Mouse (Mus musculus) common myeloid progenitor, adult 5-6 weeks (primary cell): ENCODE data around the gene Cadps. TPM values are rescaled to one million over a fixed set of nuclear protein-coding genes. Genes with fewer than 3 reads are reported as not detected.

Experiments
- ATAC-seq: replicated peaks from 2 replicates; pipeline ENCODE4 v1.8.0; 2016; ENCODE audit warnings: low read depth, mild to moderate bottlenecking, moderate TSS enrichment, inconsistent platforms; ENCODE audit not compliant: poor library complexity, severe bottlenecking
- total RNA-seq: library from RNA; stranded (forward); fragments of 200-1000, 187-1606 nt; gene quantifications from 2 replicates; pipeline ENCODE4 v1.2.3, GENCODE M21; 2017

The Cadps gene
- total RNA-seq, 1 experiment from 2014 or later: not detected

DNA sequence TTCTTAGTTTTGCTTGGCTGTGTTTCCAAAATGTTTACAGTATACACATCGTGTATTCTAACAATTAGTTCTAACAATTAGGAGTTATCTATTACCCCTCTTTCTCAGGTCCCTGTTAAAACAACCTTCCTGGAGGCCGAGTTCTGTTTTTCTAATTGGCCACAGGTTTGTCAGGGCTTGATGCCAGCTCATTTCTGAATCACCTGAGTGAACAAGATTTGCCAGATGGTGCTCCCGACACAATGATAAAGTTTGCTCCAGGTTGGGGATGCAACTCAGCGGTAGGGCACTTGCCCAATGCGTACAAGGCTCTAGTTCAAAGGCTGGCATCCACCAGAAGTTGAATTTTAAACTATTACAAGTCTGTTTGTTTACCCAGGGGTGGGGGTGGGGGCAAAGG lies 417.7 kb downstream of the Cadps start:
- no peak for ATAC-seq

DNA sequence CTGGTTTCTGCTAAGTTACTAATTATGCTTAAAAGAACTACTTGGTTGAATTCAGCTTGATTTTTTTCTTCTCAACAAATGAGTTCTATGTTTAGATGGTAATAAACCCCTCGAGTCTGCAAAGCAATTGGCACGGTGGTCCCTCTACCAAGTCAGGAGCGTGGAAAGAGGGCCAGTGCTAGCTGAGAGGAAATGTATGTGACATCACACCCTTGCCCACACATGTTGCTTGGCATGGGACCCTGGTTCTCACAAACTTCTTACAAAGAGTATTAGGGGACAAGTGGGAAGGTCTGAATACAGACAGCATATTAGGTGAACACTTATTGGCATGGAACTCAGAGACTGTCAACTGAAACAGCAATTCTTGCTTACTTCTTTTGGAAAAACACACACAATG lies 418.2 kb downstream of the Cadps start:
- ATAC-seq: no peak

DNA sequence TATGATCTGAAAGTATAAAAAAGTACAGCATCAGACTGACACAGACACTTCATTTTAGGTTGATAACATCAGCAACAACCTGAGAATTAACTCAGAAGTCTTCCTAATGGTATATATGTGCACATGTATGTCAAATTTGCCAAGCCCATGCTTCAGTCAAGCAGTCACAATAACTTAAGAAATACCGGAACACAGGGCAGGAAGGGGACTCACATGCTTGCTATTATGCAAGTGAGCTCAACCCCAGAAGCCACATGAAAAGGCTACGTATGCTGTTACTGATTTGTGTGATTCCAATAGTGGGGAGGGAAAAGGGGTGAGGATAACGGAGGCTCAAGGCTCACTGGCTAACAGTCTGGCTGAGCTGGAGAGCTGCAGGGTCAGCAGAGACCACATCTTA lies 418.8 kb downstream of the Cadps start:
- no peak for ATAC-seq

DNA sequence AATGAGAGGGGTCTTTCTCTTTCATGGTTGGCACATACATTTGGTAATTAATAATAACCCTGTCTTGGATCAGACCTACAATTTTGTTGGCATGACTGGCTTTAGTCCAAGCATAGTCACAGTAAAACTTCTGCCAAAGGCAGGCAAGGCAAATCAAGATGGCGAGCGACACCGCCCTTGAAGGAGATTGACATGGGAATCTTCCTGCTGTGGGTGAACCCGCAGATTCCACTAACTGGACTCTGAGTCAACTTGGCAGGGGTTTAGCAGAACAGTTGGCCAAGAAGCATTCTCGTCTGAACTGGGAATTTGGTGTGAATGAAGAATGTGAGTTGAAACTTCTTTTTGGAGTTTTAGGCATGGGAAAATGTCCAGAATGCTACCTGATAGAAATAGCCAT lies 422.8 kb downstream of the Cadps start:
- no peak for ATAC-seq

DNA sequence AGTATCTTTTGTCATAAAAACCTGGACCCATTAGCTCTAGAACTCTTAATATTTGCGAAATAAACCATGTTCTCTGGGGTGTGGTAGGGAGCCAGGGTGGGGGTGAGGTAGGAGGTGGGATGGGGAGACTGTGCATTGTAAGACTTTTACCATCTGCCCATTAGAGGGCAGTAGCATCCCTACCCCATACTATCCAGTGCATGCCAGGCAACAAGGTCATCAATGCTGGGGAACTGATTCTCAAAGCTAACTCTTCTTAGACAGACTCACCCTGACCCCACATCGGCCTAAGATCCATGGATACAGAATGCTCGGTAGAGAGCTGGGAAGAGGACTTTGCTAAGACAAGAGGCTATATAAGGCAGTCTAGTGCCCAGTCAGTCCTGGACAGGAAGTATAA lies 425.3 kb downstream of the Cadps start:
- ATAC-seq: no peak; the same call in 1 of the 2 replicates

DNA sequence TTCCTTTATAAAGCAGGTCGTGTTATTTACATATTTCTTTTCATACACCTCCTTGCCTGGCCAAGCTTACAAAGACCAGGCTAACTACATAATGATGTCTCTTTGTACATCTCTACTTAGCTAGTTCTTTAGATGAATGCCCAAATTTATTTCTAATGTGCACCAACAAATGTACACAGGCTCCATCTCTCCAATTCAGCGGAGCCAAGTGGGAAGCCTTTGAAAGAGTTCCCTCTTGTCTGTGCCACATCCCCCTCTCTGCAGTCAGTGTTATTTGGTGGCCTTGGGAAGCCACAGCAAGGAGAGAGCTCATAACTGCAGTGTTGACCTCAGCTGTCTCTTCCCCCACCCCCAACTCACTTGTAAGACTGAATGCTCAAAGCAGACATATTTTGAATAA lies 428.6 kb downstream of the Cadps start:
- ATAC-seq: no peak

DNA sequence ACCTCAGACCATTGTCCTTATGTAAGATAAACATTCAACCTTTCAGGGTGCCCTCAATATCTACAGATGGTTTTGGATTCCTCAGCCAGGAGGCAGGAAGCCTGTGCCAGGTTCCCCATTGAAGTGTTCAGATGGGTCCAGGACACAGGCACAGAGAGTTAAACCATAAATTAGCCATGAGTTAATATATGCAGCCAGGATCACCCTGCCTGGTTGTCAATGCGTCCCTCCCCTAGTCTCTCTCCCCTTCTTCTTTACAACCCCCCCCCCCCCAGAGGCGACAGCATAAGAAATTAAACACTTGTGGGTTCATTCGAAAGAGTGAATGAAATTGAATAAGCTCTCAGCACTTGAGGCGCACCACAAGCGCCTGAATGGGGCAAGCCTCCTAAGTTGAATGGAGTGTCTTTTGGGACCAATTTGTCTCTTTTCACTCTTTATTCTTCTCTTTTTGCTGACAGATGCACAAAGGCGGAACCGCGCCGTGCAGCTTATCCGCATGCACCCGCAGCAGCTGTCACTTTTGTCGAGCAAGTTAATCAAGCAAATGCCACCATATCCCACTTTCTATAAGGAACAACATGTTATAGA lies 429.5 kb downstream of the Cadps start:
- ATAC-seq: no peak

- ATAC-seq: no peak
Measured at GRCm38 (mm10) chr14:12391167-12391566, 431.7 kb downstream of the Cadps start.

DNA sequence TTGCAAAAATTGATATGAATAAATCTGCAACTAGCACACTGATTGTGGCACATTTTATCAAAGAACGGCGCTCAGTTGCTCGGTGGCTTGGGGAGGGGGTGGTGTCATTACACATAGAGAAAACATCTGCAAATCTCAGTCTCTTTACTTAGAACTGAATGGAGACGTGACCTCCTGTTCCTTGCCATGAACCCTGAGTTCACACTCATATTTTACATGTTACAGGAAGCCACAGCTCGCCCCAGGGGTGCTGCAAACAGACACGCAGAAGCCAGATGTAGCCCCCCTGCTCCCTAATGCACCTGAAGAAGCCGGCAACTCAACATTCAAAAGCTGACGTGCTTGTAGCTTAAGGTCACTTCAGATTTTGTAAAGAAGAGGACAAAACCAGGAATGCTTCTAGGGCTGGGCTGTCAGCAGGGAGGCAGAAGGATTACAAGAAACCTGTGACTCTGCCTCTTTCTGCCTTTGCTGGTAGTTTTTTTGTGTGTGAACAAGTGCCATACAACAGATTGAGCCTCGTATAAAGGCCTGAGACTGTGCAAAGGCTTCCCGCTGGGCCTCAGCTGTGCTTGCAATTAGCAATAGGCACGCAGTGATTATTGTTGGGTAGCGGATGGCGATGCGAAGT lies 434.0 kb downstream of the Cadps start:
- ATAC-seq: no peak

DNA sequence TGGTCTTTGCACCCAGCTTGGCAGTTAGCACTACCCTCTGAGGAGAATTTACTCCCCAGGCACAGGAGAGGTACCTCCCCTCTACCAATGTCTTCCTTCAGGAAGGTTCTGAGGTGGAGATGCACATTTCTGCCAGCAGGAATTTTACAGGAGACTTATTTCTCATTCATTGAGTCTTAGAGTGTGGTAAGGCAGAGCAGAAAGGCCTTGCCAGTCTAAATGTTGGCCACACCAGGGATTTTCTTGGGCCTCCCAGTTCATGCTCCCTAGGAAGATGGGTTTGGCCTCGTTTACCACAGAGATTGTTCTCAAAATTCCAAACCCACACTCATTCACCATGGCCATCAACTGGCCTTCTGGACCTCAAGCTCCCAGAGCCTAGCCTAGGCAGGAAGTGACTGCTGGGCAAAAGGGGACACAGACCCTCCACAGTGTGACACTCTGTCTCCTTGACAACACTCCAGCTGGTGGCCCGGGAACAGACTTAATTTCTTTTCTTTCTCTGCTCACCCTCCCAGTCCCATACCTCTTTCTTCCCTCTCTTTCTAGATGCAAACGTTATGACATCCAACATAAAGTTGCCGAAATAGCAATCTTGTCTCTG lies 434.6 kb downstream of the Cadps start:
- ATAC-seq: no peak

DNA sequence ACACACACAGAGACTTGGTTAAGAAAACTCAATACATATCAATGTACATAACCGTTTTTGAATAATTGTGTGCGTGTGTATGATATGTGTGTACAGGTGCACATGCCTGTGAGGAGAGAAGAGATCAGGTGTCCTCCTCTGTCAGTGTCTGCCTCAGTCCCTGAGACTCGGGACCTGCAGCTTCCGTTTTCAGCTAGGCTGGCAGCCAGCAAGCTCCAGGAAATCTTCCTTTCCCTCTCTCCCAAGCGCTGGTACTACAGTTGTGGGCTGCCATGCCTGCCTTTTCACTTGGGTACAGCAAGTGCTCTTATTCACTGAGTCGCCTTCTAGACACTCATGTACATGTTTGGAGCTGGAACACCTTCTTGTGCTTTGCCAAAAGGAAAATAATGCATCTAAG lies 435.7 kb downstream of the Cadps start:
- no peak for ATAC-seq

DNA sequence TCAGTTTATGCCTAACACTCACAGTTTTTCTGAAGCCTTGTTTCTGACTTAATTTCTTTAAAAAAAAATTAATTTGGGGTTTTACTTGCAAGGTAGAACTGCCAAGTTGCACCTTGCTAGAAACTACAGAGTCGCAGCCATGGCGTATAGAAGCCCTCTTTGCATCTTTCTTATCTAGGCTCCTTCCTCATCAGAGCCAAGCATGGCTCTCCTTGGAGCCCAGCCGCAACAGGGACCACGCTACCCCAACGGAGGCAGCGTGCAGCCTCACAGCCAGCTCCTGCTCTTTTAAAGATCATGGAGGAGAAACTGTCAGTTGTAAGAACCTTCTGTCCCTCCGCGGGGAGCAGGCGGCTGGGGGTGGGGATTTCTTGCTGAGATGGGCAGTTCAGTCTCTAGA lies 445.0 kb downstream of the Cadps start:
- ATAC-seq: no peak

- ATAC-seq: no peak
Measured at GRCm38 (mm10) chr14:12377289-12377688, 445.6 kb downstream of the Cadps start.

- no peak for ATAC-seq
Measured at GRCm38 (mm10) chr14:12375451-12375850, 447.4 kb downstream of the Cadps start.

DNA sequence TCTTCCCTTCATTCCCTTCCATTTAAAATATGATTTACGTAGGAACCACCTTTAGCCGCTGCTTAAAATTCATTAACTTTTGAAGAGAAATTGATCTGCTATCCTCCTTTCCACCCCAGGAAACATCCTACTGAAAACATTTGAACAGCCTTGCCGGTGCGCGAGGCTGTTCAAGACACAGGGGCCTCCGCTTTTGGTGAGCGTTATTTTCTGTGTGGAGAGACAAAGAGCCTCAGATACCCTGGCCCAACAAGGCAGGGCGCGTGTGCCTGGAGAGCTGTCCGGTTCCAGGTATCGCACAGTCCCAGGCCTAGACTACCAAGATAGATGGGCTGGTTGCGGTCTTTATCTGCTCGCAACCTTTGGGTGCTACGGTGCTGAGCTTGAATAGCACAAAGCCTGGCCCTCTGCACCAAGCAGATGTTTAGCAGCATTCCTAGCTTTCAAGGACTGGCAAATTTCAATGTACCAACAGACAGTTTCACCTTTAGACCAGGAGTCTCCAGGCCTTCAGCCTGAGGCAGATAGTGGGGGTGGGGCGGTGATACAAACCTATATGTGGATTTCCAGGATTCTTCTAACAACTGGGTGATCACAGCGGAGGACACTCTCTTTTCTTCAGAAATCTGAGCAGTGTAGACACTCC lies 472.5 kb downstream of the Cadps start:
- no peak for ATAC-seq

- no peak for ATAC-seq
Measured at GRCm38 (mm10) chr14:12349334-12350090, 473.4 kb downstream of the Cadps start.

GRCm38 (mm10) chr14:12348089-12348488 lies 474.8 kb downstream of the Cadps start, which contains the start of gene Fezf2:
Gene Fezf2 (minus strand): TSS chr14:12348189.
- ATAC-seq: no peak

DNA sequence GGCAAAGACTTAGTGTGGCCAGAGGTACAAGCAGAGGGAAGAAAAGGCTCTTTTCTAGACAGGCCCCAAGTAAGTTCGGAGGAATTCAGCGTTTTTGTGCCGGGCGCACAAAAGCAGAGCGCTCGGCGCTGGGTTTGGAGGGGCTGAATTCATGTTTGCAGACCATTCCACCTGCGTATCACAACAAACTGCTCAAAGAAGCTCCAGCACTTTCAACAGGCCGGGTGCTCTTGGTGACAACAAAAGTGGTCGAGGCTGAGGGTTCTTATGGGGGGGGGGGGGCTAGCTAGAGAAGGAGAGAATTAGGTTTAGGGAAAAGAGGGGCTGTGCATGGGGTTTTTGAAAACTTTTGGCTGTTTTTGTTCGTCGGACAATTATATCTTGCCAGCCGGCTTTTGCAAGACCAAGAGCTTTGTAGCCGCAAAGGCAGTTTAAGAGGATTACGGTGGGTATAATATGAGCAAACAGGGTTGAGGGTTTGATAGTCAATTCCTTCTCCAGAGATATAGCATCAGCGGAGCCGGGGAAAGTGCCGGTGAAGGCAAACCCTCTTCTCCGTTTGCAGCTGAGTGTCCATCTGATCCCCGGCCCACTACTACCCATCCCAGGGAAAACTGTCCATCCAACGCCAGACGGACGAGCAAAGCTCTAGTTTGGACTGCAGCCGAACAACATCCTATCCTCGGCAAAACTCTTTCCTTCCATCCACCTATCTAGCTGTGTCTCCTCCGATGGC lies 475.8 kb downstream of the Cadps start:
- no peak for ATAC-seq

DNA sequence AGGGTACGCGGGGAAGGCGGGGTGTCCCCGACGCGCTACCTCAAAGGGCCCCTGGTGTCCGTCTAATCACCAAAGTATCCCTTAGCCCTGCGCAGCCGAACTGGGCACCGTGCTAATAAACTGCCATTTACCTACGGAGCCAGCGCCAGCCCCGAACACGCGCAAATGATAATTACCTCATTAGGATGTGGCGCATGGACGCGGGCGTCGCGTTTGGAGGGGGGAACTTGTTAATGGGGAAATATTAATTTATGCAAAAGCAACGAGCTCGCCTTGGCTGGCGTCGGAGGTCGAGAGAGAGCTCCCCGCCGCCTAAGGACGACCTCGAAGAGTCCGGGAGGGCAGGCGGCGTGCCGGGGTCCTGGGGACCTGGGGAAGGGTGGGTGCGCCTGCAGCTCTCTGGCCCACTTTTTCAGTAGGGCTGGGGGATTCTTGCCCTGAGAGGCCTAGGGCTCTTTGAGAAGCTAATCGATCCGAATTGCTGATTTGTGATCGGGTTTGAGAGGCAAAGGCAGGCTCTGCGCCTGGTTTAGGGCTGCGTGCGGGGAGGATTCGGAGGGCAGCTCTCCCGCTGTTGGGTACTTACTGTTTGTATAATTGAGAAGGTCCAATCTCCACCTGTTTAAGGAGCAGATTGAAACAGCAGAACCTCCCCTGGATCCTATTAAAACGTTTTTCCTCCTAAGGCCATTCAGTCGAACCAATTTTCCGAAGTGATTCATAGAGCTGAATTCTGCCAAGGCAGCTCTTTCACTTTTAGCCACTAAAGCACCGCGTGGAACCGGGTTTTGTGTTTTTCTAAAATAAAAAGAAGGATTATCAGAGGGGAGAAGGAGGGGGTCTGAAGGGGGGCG lies 476.6 kb downstream of the Cadps start:
- no peak for ATAC-seq
